Mouse (Mus musculus) spleen, adult 2 months (tissue): ENCODE measurements around the gene Las1l. TPM values are rescaled to one million over a fixed set of nuclear protein-coding genes. Genes with fewer than 3 reads are reported as not detected.

Experiments used
- DNase-seq, 2 experiments: peaks; one replicate each; pipeline versions ENCODE4 v3.0.0 to v3.0.0-alpha.2; 2012 to 2021; ENCODE audit warnings: low spot score in 2 of 2, low read depth in 1 of 2
- H3K27ac ChIP-seq: fragments of 200-500 bp; 2 replicates; pipeline ENCODE4 v1.5.1; 2012; ENCODE audit warnings: low read length, inconsistent platforms; ENCODE audit not compliant: insufficient read depth
- H3K27me3 ChIP-seq: fragments of 200-500 bp; 2 replicates; pipeline ENCODE4 v1.6.1; 2012; ENCODE audit warnings: mild to moderate bottlenecking, moderate library complexity, low read length, inconsistent platforms; ENCODE audit not compliant: control insufficient read depth, insufficient read depth
- H3K36me3 ChIP-seq: fragments of 200-500 bp; 2 replicates; pipeline ENCODE4 v1.6.1; 2012; ENCODE audit warnings: mild to moderate bottlenecking, low read length, inconsistent platforms; ENCODE audit not compliant: control insufficient read depth, insufficient read depth
- H3K4me1 ChIP-seq: fragments of 200-500 bp; 2 replicates; pipeline ENCODE4 v1.6.1; 2011; ENCODE audit warnings: inconsistent platforms; ENCODE audit not compliant: control insufficient read depth, insufficient read depth, insufficient read length
- H3K4me3 ChIP-seq: fragments of 200-500 bp; 2 replicates; pipeline ENCODE4 v1.5.1; 2011; ENCODE audit warnings: mild to moderate bottlenecking, inconsistent platforms; ENCODE audit not compliant: insufficient read depth, insufficient read length; ENCODE audit errors: extremely low read depth
- CTCF ChIP-seq: fragments of 200-500 bp; IDR thresholded peaks from 2 replicates; pipeline ENCODE4 v1.5.1; 2011; ENCODE audit warnings: mild to moderate bottlenecking, inconsistent platforms; ENCODE audit not compliant: insufficient read depth, insufficient read length, insufficient replicate concordance; ENCODE audit errors: extremely low read depth
- POLR2A ChIP-seq: fragments of 200-500 bp; IDR thresholded peaks from 2 replicates; pipeline ENCODE4 v1.6.1; 2011; ENCODE audit warnings: low read depth, low read length, inconsistent platforms
- WGBS: fragments of 180-500 bp; shearing (Covaris S2); methylation state at CpG from one replicate; pipeline ENCODE4 v1.1.7; 2018; 5-methylcytosine and 5-hydroxymethylcytosine counted together
- polyA plus RNA-seq: library from polyadenylated mRNA; depleted of rRNA; stranded (reverse); fragments of >200 nt; gene quantifications from 2 replicates; pipeline ENCODE4 v1.2.3, GENCODE M21; 2012; rRNA removed

The Las1l gene
- 7.3 and 9.3 TPM in 2 replicates for polyA plus RNA-seq

DNA sequence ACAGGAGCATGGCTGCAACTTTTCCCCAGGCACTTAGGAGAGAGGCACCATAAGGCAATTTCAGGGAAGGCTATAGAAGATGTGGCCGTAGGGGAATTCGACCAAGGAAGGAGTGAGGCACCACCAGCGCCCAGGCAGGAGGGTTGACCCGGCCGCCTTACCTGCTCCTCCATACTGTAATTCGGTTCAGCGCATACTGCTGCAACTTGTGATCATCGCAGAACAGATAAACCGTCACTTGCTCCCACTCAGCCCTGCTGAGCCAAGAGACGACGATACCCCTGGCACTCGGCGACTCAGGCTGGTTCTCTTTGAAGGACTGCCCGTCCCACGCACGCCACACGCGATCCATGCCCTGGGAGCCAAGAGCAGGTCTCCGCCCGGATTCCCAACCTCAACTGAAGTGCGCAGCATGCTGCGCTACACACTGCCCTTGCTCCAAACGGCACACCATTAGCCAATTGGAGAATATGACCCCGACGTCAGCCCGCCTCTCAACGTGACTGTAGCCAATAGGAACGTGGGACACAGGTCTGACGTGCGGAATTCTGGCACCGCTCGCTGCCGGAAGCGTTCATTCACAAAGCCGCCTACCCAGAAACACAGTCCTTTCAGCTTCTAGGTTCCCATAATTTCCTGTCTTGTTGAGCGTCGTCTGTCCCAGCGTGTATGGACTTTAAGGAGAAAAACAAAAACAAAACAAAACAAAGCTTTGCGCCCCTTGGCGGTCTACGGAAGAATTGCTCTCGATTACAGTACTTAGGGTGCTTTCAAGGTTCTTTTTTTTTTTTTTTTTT lies at the start of gene Las1l:
Gene Las1l, minus strand, starts transcription at position 466 of the 797 bp plus-strand sequence.
- peak within 1 kb of the TSS; percentile 45; the same call in 1 of the 2 replicates for H3K27ac ChIP-seq
- peak within 1 kb of the TSS; percentile 67 for H3K4me3 ChIP-seq
- 26% methylated on average over 42 of the region's 42 CpGs for WGBS
- DNase-seq = peak; percentile 85 to 92
- H3K36me3 ChIP-seq = peaks cover 2% of the 10 kb centered on the region
- H3K4me1 ChIP-seq = peaks cover 2% of the 10 kb centered on the region; the same call in 1 of the 2 replicates
- no peaks in the 10 kb centered on the region for H3K27me3 ChIP-seq
- TF ChIP-seq POLR2A (peak; percentile 63), CTCF (no peak)

DNA sequence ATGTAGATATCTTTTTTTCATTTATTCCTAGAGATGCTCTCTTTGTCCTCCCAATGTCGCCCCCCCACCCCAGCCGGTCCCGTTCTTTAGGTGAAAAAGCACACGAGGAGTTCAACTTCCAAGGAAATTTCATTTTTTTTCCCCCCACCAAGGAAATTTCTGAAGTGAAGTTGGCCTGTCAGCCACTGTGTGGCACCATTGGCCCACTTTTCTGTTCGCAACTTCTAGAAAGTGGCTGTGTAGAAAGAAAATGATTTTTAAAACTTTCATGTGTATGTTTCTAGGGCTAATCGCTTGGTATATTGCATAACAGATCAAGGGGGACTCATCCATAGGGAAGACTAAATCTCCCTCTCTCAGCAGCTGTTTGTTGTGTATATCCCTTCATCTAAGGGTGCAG lies 49.6 kb upstream of the Las1l start:
- Histone ChIP-seq H3K27ac (no peak overlapping the region), H3K36me3 (no peaks in the 10 kb centered on the region), H3K4me1 (no peaks in the 10 kb centered on the region), H3K27me3 (no peaks in the 10 kb centered on the region), H3K4me3 (no peak overlapping the region)
- DNase-seq = no peak
- WGBS = 67% methylated on average over 6 of the region's 6 CpGs
- TF ChIP-seq POLR2A = no peak
- TF ChIP-seq CTCF = peak; percentile 12; the same call in 1 of the 2 replicates

DNA sequence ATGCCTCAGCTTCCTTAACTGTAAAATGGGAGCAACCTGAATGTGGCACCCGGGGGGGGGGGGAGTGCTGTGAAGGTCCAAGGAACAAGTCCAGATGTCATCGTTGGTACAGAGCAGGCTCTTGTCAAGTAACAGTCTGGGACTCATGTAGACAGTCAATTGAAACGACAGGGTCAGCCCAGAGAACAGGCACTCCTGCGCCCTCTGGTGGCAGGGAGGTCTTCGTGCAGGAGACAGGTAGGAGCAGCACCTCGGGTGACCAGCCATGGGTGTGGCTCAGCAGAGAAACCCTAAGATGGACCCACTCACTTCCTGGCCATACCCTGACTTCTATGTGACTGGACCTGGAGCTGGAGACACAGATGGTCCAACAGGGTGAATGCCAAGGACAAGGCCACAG lies 42.8 kb upstream of the Las1l start:
- Histone ChIP-seq H3K27ac (no peak overlapping the region), H3K4me1 (no peaks in the 10 kb centered on the region), H3K27me3 (no peaks in the 10 kb centered on the region), H3K4me3 (no peak overlapping the region), H3K36me3 (no peaks in the 10 kb centered on the region)
- WGBS = 64% methylated on average over 6 of the region's 6 CpGs
- DNase-seq = peak in 1 of 2 experiments; percentile 11
- peak; percentile 40; the same call in 1 of the 2 replicates for TF ChIP-seq CTCF
- TF ChIP-seq POLR2A = no peak

DNA sequence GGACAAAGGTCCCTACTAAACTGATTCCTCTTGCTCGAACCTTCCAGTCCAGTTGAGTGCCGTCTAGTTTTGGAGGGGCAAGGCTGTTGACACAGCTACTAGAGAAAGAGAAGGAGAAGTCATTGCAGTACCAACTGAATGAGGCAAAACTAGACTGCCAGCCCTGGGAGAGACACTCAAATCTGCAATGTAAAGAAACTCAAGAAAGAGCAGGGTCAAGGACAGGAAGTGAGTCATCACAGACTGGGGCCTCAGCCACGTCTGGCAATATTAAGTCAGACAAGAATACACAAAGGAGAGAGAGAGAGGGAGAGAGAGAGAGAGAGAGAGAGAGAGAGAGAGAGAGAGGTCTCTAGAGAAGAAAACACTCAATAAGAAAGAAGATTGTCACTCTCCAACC lies 36.4 kb upstream of the Las1l start:
- no peak for DNase-seq
- Histone ChIP-seq H3K27me3 (no peaks in the 10 kb centered on the region), H3K4me3 (no peak overlapping the region), H3K27ac (no peak overlapping the region), H3K36me3 (no peaks in the 10 kb centered on the region), H3K4me1 (no peaks in the 10 kb centered on the region)
- TF ChIP-seq CTCF (no peak), POLR2A (no peak)
- 42% methylated on average over 3 of the region's 3 CpGs for WGBS

DNA sequence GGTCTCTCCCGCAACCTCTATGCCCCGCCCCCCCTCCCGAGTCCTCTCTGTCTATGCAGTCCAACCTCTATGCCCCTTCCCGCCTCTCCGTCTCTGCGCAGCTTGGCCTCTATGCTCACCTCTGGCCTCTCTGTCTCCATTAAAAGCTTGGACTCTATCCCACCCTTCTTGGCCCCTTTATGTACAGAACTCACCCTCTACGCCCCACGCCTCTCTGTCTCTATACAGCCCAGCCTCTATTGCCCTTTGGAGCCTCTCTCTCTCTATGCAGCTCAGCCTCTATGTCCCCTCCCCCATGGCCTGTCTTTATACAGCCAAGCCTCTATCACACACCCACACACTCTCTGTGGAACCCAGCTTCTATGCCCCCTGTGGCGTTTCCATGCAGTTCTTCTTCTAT lies 13.2 kb upstream of the Las1l start:
- Histone ChIP-seq H3K36me3 (no peaks in the 10 kb centered on the region), H3K4me1 (no peaks in the 10 kb centered on the region; the same call in 1 of the 2 replicates), H3K4me3 (no peak overlapping the region), H3K27me3 (no peaks in the 10 kb centered on the region), H3K27ac (no peak overlapping the region)
- DNase-seq = no peak
- TF ChIP-seq CTCF (no peak), POLR2A (no peak)
- WGBS = 93% methylated on average over 9 of the region's 9 CpGs

DNA sequence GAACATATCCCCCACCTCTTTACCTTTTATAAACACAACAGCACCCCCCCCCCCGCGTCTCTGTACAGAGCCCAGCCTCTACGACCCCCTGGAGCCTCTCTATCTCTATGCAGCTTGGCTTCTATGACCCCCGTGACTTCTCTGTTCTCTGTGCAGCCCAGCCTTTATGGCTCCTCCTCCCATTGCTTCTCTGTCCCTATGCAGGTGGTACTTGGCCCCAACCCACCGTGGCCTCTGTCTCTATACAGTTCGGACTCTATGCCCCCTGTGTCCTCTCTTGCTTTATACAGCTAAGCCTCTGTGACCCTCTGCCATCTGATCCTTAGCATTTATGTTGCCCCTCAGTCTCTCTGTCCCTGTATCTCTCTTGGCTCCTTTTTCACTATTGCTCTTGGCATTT lies 12.4 kb upstream of the Las1l start:
- Histone ChIP-seq H3K4me3 (no peak overlapping the region), H3K27ac (no peak overlapping the region), H3K4me1 (no peaks in the 10 kb centered on the region; the same call in 1 of the 2 replicates), H3K27me3 (no peaks in the 10 kb centered on the region), H3K36me3 (no peaks in the 10 kb centered on the region)
- DNase-seq = no peak
- TF ChIP-seq CTCF (no peak), POLR2A (no peak)
- WGBS = 60% methylated on average over 6 of the region's 6 CpGs

DNA sequence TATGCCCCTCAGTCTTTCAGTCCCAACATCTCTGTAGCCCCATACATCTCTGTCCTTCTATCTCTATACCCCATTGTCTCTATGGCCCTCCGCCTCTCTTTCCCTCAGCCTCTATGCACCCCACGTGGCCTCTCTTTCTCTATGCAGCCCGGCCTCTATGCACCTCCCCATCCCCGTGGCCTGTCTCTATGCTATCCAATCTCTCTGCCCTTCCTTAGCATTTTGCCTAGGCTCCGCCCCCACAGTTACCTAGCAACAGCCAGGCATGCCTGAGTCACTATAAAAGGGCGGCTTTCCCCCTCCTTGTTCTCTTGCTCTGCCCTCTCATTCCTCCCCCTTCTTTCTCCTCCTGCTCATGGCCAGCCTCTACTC lies 11.8 kb upstream of the Las1l start:
- Histone ChIP-seq H3K4me3 (peak overlapping the region; percentile 59), H3K36me3 (no peaks in the 10 kb centered on the region), H3K27ac (peak overlapping the region; percentile 57; the same call in 1 of the 2 replicates), H3K27me3 (no peaks in the 10 kb centered on the region), H3K4me1 (no peaks in the 10 kb centered on the region; the same call in 1 of the 2 replicates)
- WGBS = 28% methylated on average over 6 of the region's 6 CpGs
- no peak for TF ChIP-seq CTCF
- TF ChIP-seq POLR2A = no peak
- DNase-seq = peak; percentile 68 to 72
